Mouse (Mus musculus): ENCODE measurements around the gene Btbd35f28.
"Not testable (repeated sequence)": the region's sequence is repeated elsewhere in the genome, so short reads cannot be mapped to it uniquely, and the experiment has no call there.

Btbd35f28 gene

GRCm38 (mm10) chrX:4196276-4196675 is at the start of gene Btbd35f28:
TSS of gene Btbd35f28 (plus strand) at chrX:4196576.
- in situ Hi-C loops (cut with MboI, MseI), result not testable (repeated sequence)

All from regulatory T cell (primary cell).